Mouse (Mus musculus) olfactory bulb, adult 2 months (tissue): Measurements from ENCODE around the gene Klk7. TPM values are rescaled to one million over a fixed set of nuclear protein-coding genes. Genes with fewer than 3 reads are reported as not detected.

Experiments used
- H3K27ac ChIP-seq: fragments of 200-500 bp; 2 replicates; pipeline ENCODE4 v1.5.1; 2012; ENCODE audit warnings: low read depth, low read length; ENCODE audit not compliant: insufficient read depth
- H3K4me1 ChIP-seq: fragments of 200-500 bp; 2 replicates; pipeline ENCODE4 v1.6.1; 2012; ENCODE audit warnings: low read length; ENCODE audit not compliant: control insufficient read depth, insufficient read depth
- H3K4me3 ChIP-seq: fragments of 200-500 bp; 2 replicates; pipeline ENCODE4 v1.5.1; 2012; ENCODE audit warnings: mild to moderate bottlenecking, low read depth, low read length, moderate library complexity; ENCODE audit not compliant: insufficient read depth
- CTCF ChIP-seq: fragments of 200-500 bp; IDR thresholded peaks from 2 replicates; pipeline ENCODE4 v1.5.1; 2012; ENCODE audit warnings: low read depth, mild to moderate bottlenecking, low read length, moderate library complexity; ENCODE audit not compliant: insufficient read depth
- POLR2A ChIP-seq: fragments of 200-500 bp; IDR thresholded peaks from 2 replicates; pipeline ENCODE4 v1.6.1; 2012; ENCODE audit warnings: mild to moderate bottlenecking, low read depth, low read length, moderate library complexity; ENCODE audit not compliant: insufficient read depth
- WGBS: fragments of 180-500 bp; shearing (Covaris S2); methylation state at CpG from one replicate; pipeline ENCODE4 v1.1.7; 2018; 5-methylcytosine and 5-hydroxymethylcytosine counted together
- polyA plus RNA-seq: library from polyadenylated mRNA; stranded (reverse); fragments of >200 nt; gene quantifications from 2 replicates; pipeline ENCODE4 v1.2.4, GENCODE M21; 2012; ENCODE audit warnings: low replicate concordance; ENCODE audit not compliant: missing spikeins, insufficient read depth, insufficient read length

Klk7 gene
- polyA plus RNA-seq, result not detected in 2 replicates

- TF ChIP-seq POLR2A (no peak), CTCF (no peak)
- Histone ChIP-seq H3K27ac (no peak within 1 kb of the TSS), H3K4me3 (no peak within 1 kb of the TSS), H3K4me1 (no peaks in the 10 kb centered on the region)
- WGBS, result 41% methylated on average over 5 of the region's 5 CpGs
Observed at GRCm38 (mm10) chr7:43810994-43811393, at the start of gene Klk7. TSS of gene Klk7 (plus strand) at chr7:43811294.

- H3K4me3 ChIP-seq, result no peak overlapping the region
- no peak for TF ChIP-seq POLR2A
- no peak for TF ChIP-seq CTCF
- no peak overlapping the region for H3K27ac ChIP-seq
- no peaks in the 10 kb centered on the region for H3K4me1 ChIP-seq
- WGBS, result 31% methylated on average over 8 of the region's 8 CpGs
Observed at GRCm38 (mm10) chr7:43766484-43766883, 44.6 kb upstream of the Klk7 start.

- H3K4me3 ChIP-seq, result no peak within 1 kb of the TSS
- WGBS, result 81% methylated on average over 4 of the region's 4 CpGs
- no peak within 1 kb of the TSS for H3K27ac ChIP-seq
- H3K4me1 ChIP-seq, result no peaks in the 10 kb centered on the region
- TF ChIP-seq CTCF, result no peak
- TF ChIP-seq POLR2A, result no peak
Observed at GRCm38 (mm10) chr7:43768597-43768996, 42.5 kb upstream of the Klk7 start, which contains the start of gene Klk12. TSS of gene Klk12 (plus strand) at chr7:43768897.

GRCm38 (mm10) chr7:43769636-43770035 is 41.5 kb upstream of the Klk7 start:
- TF ChIP-seq CTCF (no peak), POLR2A (no peak)
- WGBS, result 93% methylated on average over 8 of the region's 8 CpGs
- Histone ChIP-seq H3K27ac (no peak overlapping the region), H3K4me3 (no peak overlapping the region), H3K4me1 (no peaks in the 10 kb centered on the region)

GRCm38 (mm10) chr7:43770701-43771100 is 40.4 kb upstream of the Klk7 start:
- TF ChIP-seq POLR2A (no peak), CTCF (no peak)
- Histone ChIP-seq H3K27ac (no peak overlapping the region), H3K4me3 (no peak overlapping the region), H3K4me1 (no peaks in the 10 kb centered on the region)
- WGBS, result 96% methylated on average over 10 of the region's 10 CpGs

- H3K27ac ChIP-seq, result no peak overlapping the region
- 97% methylated on average over 6 of the region's 6 CpGs for WGBS
- TF ChIP-seq POLR2A (no peak), CTCF (no peak)
- H3K4me1 ChIP-seq, result no peaks in the 10 kb centered on the region
- no peak overlapping the region for H3K4me3 ChIP-seq
Observed at GRCm38 (mm10) chr7:43771916-43772315, 39.2 kb upstream of the Klk7 start.

GRCm38 (mm10) chr7:43772901-43773300 is 38.2 kb upstream of the Klk7 start:
- H3K27ac ChIP-seq, result no peak overlapping the region
- 80% methylated on average over 3 of the region's 3 CpGs for WGBS
- no peaks in the 10 kb centered on the region for H3K4me1 ChIP-seq
- no peak overlapping the region for H3K4me3 ChIP-seq
- TF ChIP-seq CTCF, result no peak
- no peak for TF ChIP-seq POLR2A

- Histone ChIP-seq H3K4me3 (no peak within 1 kb of the TSS), H3K4me1 (no peaks in the 10 kb centered on the region), H3K27ac (no peak within 1 kb of the TSS)
- no peak for TF ChIP-seq CTCF
- no peak for TF ChIP-seq POLR2A
- 92% methylated on average over 5 of the region's 5 CpGs for WGBS
Observed at GRCm38 (mm10) chr7:43774364-43774763, 36.7 kb upstream of the Klk7 start, which contains the start of gene Klk11. TSS of gene Klk11 (plus strand) at chr7:43774604.

GRCm38 (mm10) chr7:43774802-43775201 is 36.3 kb upstream of the Klk7 start:
- WGBS, result 53% methylated on average over 6 of the region's 6 CpGs
- Histone ChIP-seq H3K4me3 (no peak overlapping the region), H3K27ac (no peak overlapping the region), H3K4me1 (no peaks in the 10 kb centered on the region)
- TF ChIP-seq CTCF, result no peak
- no peak for TF ChIP-seq POLR2A

- no peak overlapping the region for H3K4me3 ChIP-seq
- WGBS, result 64% methylated on average over 7 of the region's 7 CpGs
- H3K27ac ChIP-seq, result no peak overlapping the region
- H3K4me1 ChIP-seq, result peaks cover 3% of the 10 kb centered on the region; the same call in 1 of the 2 replicates
- TF ChIP-seq CTCF (no peak), POLR2A (no peak)
Observed at GRCm38 (mm10) chr7:43775311-43776057, 35.6 kb upstream of the Klk7 start.
